ENCODE assay signal across 12 mouse cellular contexts in the genomic region with DNA sequence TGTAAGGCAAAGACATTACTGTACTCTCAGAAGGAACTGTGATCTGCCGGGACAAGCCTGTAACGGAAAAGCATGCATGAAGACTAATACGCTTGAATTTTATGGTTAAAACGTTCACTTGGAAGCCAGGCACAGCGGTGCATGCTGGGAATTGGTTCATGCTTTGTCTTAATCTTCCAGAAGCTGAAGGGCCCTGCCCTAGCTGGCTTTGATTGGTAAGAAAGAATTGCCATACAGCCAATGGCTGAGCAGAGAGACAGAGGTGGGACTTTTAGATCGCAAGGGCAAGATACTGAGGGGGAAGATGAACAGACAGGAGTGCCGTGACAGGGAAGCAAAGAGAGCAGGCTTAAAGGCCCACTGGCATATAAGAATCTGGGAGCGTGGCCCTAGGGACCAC. TPM values are rescaled to one million over a fixed set of nuclear protein-coding genes. Genes with fewer than 3 reads are reported as not detected.
DNase-seq lines count a peak whose midpoint lies in the region; ATAC-seq and TF ChIP-seq lines count a peak whose summit lies in the region.
"Had no signal": no experiment of that assay in that cellular context is flagged by ENCODE, and none has a peak within 500 bp of the region (broad histone marks: within the 10 kb centered on the region; RNA-seq: fewer than 3 reads in every experiment).

No protein-coding gene starts in this region.

- H3K9me3 ChIP-seq in embryonic facial prominence, embryonic 13.5 days, result no peaks in the 10 kb centered on the region
- H3K9me3 ChIP-seq in embryonic facial prominence, embryonic 10.5 days, result no peaks in the 10 kb centered on the region
- no peaks in the 10 kb centered on the region for H3K9me3 ChIP-seq in lung, embryonic 14.5 days (ENCODE audit: low read depth, low read length)
- H3K9me3 ChIP-seq in embryonic facial prominence, embryonic 15.5 days (replicated peaks), result no peaks in the 10 kb centered on the region

- TF ChIP-seq CTCF in lung, embryonic 14.5 days (IDR thresholded peaks at IDR 0.05; ENCODE audit: low read depth), result no peak

- no peak overlapping the region for H3K9ac ChIP-seq in embryonic facial prominence, embryonic 13.5 days
- H3K9ac ChIP-seq in lung, embryonic 14.5 days, result no peak overlapping the region
- H3K9ac ChIP-seq in embryonic facial prominence, embryonic 15.5 days, result no peak overlapping the region
- H3K9ac ChIP-seq: liver, postnatal 0 days had no signal

- WGBS in embryonic facial prominence, embryonic 13.5 days, result 43% methylated on average over 8 of the region's 8 CpGs
- WGBS in embryonic facial prominence, embryonic 10.5 days, result 71% methylated on average over 8 of the region's 8 CpGs
- WGBS in lung, embryonic 14.5 days, result 64% methylated on average over 8 of the region's 8 CpGs
- 42% methylated on average over 8 of the region's 8 CpGs for WGBS in embryonic facial prominence, embryonic 15.5 days

- no peak overlapping the region for H3K4me3 ChIP-seq in embryonic facial prominence, embryonic 13.5 days
- H3K4me3 ChIP-seq in embryonic facial prominence, embryonic 10.5 days, result no peak overlapping the region
- no peak overlapping the region for H3K4me3 ChIP-seq in lung, embryonic 14.5 days (ENCODE audit: low read depth, low read length)
- no peak overlapping the region for H3K4me3 ChIP-seq in embryonic facial prominence, embryonic 15.5 days (replicated peaks)
- H3K4me3 ChIP-seq: heart, adult 2 months had no signal

- H3K4me2 ChIP-seq in embryonic facial prominence, embryonic 13.5 days, result peak overlapping the region; percentile 37
- no peak overlapping the region for H3K4me2 ChIP-seq in lung, embryonic 14.5 days
- H3K4me2 ChIP-seq in embryonic facial prominence, embryonic 15.5 days (replicated peaks), result peak overlapping the region; percentile 10; the same call in 1 of the 2 replicates

- no peak for DNase-seq in embryonic facial prominence, embryonic 10.5 days (ENCODE audit: low spot score)
- peak; percentile 11 for DNase-seq in lung, embryonic 14.5 days
- no peak for DNase-seq in lung, postnatal 14 days
- peak; percentile 15 for DNase-seq in MEL-GATA-1-ER (ENCODE audit: extremely low read depth, low read depth)
- DNase-seq: heart, adult 2 months; heart, postnatal 4 days; liver, postnatal 0 days; right cerebral cortex, postnatal 4 days had no signal

- ATAC-seq in embryonic facial prominence, embryonic 13.5 days (ENCODE audit: insufficient number of reproducible peaks, insufficient read depth, low FRiP score, low TSS enrichment, low read depth), result no peak
- ATAC-seq in lung, embryonic 14.5 days (ENCODE audit: insufficient read depth), result no peak
- ATAC-seq in embryonic facial prominence, embryonic 15.5 days (ENCODE audit: insufficient number of reproducible peaks, low FRiP score, low TSS enrichment, low read depth), result no peak
- no peak for ATAC-seq in CD4-positive, CD25-positive, alpha-beta regulatory T cell, adult 4 months
- ATAC-seq: liver, postnatal 0 days had no signal

- no peak overlapping the region for H3K27ac ChIP-seq in embryonic facial prominence, embryonic 13.5 days
- no peak overlapping the region for H3K27ac ChIP-seq in embryonic facial prominence, embryonic 10.5 days (replicated peaks)
- H3K27ac ChIP-seq in lung, embryonic 14.5 days (ENCODE audit: low read depth), result no peak overlapping the region
- no peak overlapping the region for H3K27ac ChIP-seq in embryonic facial prominence, embryonic 15.5 days (replicated peaks)
- H3K27ac ChIP-seq: heart, adult 2 months; kidney, postnatal 0 days had no signal

- H3K36me3 ChIP-seq in embryonic facial prominence, embryonic 13.5 days, result no peaks in the 10 kb centered on the region
- no peaks in the 10 kb centered on the region for H3K36me3 ChIP-seq in embryonic facial prominence, embryonic 10.5 days (replicated peaks)
- H3K36me3 ChIP-seq in lung, embryonic 14.5 days (ENCODE audit: insufficient read depth), result no peaks in the 10 kb centered on the region
- no peaks in the 10 kb centered on the region for H3K36me3 ChIP-seq in embryonic facial prominence, embryonic 15.5 days

- H3K4me1 ChIP-seq in embryonic facial prominence, embryonic 13.5 days, result peaks cover 4% of the 10 kb centered on the region; the same call in 1 of the 2 replicates
- no peaks in the 10 kb centered on the region for H3K4me1 ChIP-seq in embryonic facial prominence, embryonic 10.5 days
- no peaks in the 10 kb centered on the region for H3K4me1 ChIP-seq in lung, embryonic 14.5 days (ENCODE audit: insufficient read depth)
- no peaks in the 10 kb centered on the region for H3K4me1 ChIP-seq in embryonic facial prominence, embryonic 15.5 days

- H3K27me3 ChIP-seq in embryonic facial prominence, embryonic 13.5 days, result no peaks in the 10 kb centered on the region
- no peaks in the 10 kb centered on the region for H3K27me3 ChIP-seq in embryonic facial prominence, embryonic 10.5 days (replicated peaks; ENCODE audit: low read depth, poor library complexity, severe bottlenecking)
- H3K27me3 ChIP-seq in lung, embryonic 14.5 days (ENCODE audit: insufficient read depth, low read length), result no peaks in the 10 kb centered on the region
- H3K27me3 ChIP-seq in embryonic facial prominence, embryonic 15.5 days, result no peaks in the 10 kb centered on the region

RNA-seq across cellular contexts. Expression of a gene that starts 6.8 kb away (rescaled TPM):
- polyA plus RNA-seq in embryonic facial prominence, embryonic 13.5 days (2015; fragmentation: Nextera tagmentation; extraction: Ambion mirVana), result 1.4 and 1.5 TPM in 2 replicates
- 1.7 and 1.8 TPM in 2 replicates for polyA plus RNA-seq in embryonic facial prominence, embryonic 10.5 days (2016; fragmentation: Nextera tagmentation; extraction: Ambion mirVana)
- polyA plus RNA-seq in lung, embryonic 14.5 days (2014; fragmentation: Nextera tagmentation; extraction: Ambion mirVana), result 2.3 and 2.4 TPM in 2 replicates
- polyA plus RNA-seq in embryonic facial prominence, embryonic 15.5 days (2015; fragmentation: Nextera tagmentation; extraction: Ambion mirVana), result 1.1 and 1.4 TPM in 2 replicates
- 1 to 10 TPM; 3.3 to 3.4 TPM for polyA plus RNA-seq in CD4-positive, CD25-positive, alpha-beta regulatory T cell, adult 4 months (2017; shearing (Covaris generic))
- polyA plus RNA-seq: heart, adult 2 months had no signal

Comparison
In these comparisons a context has a peak if more than half of its experiments do, and no peak if none do; other contexts are left out.
1. DNase-seq: peak in lung, embryonic 14.5 days (single experiment) and MEL-GATA-1-ER (single experiment); none in embryonic facial prominence, embryonic 10.5 days (single experiment) and lung, postnatal 14 days (single experiment).